Mouse (Mus musculus) cerebral cortex, adult 2 months (tissue): ENCODE results near the gene Bcar3.

Source experiments
- WGBS: fragments of 180-500 bp; shearing (Covaris S2); methylation state at CpG from one replicate; pipeline ENCODE4 v1.1.7; 2018; 5-methylcytosine and 5-hydroxymethylcytosine counted together

Bcar3 gene

DNA sequence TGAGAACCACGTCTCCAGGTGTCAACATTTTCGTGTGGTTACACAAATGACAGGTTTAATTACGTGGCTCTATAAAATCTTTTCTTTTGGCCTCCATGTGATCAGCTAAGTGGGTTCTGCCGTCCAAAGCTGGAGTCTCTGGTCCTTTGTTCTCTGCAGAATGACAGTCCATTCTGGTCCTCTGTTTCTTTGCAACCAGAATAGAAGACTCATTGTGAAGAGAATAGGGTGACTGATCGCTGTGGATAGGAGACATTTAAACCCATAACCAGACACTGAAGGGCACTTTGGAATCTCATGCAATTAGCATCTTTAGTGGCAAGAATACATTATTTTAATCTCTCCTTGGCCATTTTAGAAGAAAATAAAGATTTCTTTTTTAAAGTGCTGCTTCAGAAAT is 187.1 kb downstream of the Bcar3 start:
- 29% methylated on average over 5 of the region's 5 CpGs for WGBS

DNA sequence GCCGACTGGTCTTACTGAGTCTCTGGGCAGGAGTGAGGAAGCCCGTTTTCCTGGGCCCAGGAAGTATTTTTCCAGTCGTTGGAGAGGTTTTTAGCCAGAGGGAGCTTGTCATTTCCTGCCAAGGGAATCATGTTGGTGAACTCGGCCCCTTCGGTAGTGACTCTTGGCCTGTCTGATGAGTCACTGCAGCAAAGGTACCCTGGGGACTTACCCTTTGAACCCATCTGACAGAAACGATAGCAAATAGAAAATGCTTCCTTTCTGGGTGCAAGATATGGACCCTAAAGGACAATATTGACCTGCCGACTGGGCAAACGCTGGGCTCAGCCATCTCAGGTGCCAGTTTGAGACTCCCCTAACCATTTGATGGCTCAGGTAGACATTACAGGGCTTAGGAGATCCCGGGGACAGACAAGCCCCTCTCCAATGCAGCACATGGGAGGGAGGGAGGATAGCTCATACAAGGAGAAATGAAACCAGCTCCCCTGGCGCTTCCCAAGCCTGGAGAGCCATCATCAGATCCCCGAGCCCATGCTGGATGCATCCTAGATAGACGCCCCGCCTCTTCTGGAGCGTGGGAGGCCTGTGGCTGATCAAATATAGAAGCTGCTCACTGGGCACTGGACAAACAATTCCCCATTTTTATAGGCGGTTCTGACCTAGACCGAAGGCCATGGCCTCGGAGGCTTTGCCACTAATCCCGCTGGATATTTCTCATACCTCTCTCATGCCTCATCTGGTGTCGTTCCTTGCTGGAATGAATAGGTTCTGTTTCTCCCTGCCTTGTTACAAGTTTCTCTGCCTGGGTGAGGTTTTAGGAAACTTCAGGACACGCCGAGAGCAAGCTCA is 188.2 kb downstream of the Bcar3 start:
- 62% methylated on average over 21 of the region's 21 CpGs for WGBS

DNA sequence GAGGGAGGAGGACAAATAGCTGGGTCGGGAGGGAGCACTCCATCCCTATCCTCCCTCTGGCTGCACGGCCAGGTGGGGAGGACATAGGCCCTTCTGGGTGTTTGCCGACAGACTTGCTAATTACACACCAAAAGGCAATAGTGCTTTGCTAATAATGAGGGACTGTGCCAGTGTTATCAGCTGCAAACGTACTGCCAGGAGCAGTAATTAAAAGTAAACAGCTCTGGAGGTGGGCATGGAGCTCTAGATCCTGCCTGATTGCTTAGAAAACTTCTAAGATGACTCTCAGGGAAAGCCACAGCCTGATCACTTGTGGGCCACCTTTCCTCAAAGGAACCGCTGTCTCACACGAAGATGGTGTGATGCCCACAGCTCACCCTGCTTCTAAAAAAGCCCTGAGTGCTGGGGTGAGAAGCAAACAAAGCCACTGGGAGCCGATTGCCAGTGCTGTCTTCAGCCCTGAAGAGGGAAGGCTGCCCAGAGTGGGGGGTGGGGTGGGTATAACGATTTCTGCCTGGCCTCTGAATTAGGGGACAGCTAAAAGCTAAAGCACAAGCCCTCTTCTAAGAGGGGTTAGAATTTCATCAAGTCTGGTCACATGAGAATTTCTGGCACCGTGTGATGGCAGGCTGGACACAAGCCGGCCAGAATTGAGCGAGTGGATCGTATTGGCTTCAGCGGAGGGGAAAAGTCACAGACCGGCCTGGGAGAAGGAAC is 189.3 kb downstream of the Bcar3 start:
- WGBS, result 41% methylated on average over 14 of the region's 14 CpGs

DNA sequence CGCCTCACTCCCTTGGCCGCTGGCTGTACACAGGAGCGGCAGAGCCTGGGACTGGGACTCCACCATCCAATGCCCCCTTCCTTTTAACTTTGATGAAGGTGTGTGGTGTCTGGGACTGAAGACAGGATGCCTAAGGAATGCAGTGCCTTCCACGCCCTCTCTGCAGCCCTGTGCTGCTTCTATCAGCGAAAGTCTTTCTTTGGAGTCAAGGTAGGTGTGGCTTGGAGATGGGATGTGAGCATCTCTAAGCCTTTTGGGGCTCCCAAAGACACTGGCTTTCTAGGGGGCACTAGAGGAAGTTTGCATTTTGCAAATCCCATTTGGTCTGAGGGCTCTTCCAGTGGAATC is 189.8 kb downstream of the Bcar3 start:
- 60% methylated on average over 5 of the region's 5 CpGs for WGBS

DNA sequence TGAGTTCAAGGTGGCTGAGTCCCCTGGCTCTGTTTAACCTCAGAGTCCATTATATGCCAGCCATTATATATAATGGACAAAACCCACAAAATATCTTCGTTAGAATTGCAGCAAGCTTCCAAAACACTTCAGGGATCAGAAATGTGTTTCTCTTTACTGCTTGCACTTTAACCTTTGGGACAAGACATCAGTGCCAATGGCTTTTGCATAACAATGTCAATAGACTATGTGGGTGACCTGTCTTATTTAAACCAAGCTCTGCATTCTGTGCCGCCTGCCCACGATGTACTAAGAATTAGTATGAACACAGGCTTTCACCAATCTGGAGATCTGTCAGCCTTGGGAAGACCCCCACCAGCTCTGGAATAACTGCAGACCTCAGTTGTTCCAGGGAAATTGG is 190.4 kb downstream of the Bcar3 start:
- WGBS, result 37% methylated on average over 3 of the region's 3 CpGs

DNA sequence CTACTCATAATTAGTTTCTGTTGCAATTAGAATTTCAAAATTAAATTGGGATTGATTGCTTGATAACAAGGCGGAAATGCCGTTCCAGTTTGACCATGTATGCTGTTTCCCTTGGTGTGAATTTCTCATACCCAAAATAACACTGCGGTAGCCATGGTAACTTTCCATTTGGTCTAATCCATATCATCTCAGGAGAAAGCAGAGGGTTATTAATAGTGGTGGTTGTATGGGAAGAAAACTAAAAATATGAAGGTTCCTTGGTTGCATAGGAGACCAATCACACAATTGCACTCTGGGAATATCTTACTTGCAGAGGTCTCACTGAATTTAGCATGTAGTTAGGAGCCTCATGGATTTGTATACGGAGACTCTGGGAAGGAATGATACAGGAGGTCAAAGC is 191.8 kb downstream of the Bcar3 start:
- WGBS, result 43% methylated on average over 4 of the region's 4 CpGs

DNA sequence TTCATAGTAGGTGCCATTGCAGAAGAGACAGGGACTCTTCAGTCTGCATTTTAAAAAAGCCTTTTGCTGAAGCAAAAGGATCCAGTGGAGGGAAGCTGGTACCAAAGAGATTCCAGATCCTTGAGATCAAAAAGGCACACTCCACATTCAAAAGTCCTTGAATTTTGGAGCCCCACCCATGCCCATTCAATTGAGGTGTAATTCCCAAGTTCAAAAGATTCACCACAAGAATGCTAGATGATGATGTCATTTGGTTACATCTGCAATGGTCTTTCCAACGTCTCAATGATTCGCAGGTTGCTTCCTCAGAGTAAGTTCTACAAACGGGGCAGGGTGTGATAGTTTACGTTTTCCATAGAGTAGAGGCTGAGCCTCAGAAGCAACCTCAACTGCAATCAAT is 192.3 kb downstream of the Bcar3 start:
- WGBS, result 64% methylated on average over 4 of the region's 4 CpGs

DNA sequence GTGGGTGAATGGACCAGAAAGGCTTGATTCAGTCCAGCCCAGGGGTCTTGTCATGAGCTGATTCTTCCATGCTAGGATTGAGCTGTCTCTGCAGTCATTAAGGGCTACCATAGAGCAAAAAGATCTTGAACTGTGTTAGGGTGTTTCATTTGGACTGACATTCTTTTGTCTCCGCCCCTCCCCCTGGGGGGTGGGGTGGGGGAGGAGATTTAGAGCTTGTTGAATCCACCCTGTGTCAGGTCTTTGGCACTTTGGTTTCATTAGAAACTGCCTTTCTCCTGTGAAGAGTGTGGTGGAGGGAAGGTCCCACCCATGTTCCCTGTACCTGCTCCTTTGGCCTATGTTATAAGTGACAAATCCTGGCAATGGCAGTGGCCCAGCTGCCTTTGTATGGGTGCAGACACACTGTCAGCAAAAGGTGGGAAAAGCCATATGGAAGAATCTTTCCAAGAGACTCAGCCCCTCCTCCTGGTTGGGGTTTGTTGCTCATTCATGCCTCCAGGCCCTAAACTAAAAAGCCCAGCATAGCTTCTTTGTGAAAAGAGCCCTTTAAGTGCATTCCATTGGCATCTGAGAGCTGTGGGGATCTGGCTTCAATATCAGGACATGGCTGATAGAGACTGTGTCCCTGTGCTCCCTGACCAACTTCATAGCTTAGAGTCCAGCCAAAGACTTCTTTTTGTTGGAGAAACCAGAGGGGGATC is 194.3 kb downstream of the Bcar3 start:
- 61% methylated on average over 1 of the region's 1 CpGs for WGBS

DNA sequence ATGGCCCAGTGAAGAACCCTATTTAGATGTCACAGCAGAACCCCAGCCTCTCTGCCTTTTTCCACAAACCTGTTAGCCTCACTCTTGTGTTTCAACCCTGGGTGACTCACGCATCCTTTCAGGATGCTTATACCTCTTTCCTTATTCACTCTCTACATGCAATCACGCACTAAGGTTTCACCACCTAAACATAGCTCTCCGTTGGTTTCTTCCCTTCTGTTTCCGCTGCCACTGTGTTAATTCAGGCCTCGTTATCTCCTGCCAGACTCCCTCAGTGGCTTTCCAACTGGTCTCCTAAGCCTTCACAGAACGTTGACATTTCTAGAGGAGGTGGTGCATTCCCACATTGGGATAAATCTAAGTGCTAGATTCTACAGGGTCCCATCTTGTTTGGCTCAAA is 196.6 kb downstream of the Bcar3 start:
- WGBS, result 47% methylated on average over 6 of the region's 6 CpGs

DNA sequence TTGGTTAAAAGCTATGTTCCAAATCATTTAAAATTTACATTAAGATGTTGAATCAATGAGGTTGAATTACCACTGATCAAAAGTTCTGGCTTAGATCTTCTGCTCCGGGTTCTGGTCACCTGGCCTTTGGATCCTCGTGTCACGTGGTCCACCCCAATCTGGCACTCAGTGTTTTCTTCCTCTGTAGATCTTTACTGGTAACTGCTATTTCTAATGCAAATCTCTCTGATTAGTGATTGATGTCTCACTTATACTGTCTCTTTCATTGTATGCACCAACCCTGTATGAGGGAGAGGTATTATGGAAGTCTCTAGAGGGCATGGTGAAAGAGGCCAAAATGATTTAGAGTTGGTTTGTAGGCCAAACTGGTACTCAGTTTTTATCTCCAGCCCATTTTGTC is 198.1 kb downstream of the Bcar3 start:
- 85% methylated on average over 3 of the region's 3 CpGs for WGBS

DNA sequence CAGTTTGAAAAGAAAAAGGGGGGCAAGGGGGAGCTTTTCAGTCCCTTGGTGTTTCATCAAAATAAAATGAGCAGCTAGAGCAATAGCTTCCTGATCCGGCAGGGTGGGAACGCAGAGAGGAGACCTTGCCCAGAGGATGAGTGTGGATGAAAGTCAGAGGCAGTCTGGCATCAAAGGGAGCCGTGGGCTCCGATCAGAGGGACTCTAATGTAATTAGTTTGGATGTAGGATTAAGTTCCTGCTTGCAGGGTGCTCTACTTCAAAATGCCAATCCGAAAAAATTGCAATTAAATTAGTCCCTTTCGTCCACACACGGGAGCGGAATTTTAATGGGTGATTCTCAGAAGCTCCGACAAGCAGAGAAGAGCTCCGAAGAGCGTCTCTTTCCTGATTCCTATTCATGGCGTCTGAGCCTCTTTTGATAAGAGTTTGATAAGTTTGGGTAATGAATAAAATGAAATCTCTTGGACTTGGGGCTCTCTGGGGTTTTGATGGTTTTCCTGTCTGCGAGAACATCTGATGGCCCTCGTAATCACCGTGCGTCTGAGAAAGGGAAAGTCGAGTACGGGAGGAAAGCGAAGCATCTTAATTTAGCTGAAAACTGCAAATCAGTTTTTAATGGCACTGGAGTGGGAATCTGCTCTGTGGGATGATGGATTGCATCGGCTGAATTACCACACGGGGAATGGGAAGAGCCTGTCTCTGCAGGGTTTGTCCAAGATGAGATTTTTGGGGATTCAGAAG is 199.1 kb downstream of the Bcar3 start:
- 23% methylated on average over 21 of the region's 21 CpGs for WGBS

DNA sequence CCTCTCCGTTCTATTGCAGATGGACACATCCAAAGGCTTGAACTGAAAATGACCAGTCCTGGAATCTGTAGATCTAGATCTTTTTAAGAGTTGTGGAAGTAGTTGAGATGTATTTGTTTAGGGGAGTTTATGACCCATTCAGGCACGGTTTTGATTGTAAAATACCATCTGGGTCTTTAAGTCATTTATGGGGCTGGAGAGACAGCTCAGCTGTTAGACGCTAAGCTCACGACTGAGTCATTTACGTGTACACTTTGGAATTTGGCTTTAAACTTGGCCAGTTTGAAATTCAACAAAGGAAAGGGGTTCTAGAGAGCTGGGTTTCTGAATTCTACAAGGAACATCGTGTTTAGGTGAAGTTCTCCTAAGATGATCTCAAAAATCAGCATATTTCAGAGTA is 200.8 kb downstream of the Bcar3 start:
- WGBS, result 78% methylated on average over 6 of the region's 6 CpGs

DNA sequence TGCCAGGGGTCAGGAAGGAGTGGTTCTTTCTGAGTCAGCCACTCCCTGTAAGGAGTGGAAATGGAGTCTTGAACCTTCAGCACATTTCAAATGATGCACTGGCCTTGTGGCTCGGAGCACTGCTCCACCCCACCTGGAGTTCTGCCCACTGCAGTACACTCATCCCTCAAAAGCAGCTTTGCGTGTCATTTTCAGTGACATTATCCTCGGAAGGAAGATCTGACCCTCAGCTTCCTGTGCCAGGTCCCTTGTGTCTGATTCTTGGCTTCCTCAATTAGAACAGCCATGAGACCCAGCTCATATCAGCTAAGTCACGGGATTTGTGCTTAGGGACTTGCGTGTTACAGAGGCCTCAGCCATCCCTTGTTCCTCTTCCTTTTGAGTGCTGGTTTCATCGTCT is 203.9 kb downstream of the Bcar3 start:
- WGBS, result 83% methylated on average over 6 of the region's 6 CpGs

DNA sequence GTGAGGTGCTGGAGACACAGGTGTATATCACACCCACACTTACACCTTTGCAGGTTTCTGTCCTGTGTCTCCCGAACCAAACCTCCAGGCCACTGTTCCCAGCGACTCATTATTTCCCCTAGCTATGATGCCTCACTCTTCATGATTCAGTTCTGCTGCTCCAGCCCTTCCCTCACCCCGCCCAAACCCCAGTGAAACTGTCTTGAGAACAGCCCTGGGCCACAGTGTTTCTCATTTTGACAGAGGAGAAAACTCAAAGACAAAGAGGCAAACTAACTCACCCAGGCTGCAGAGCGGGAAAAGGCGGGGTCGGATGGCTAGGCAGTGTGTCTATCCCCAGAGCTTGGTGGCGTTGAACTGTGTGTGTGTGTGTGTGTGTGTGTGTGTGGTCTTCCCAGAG is 204.6 kb downstream of the Bcar3 start:
- 91% methylated on average over 7 of the region's 7 CpGs for WGBS

DNA sequence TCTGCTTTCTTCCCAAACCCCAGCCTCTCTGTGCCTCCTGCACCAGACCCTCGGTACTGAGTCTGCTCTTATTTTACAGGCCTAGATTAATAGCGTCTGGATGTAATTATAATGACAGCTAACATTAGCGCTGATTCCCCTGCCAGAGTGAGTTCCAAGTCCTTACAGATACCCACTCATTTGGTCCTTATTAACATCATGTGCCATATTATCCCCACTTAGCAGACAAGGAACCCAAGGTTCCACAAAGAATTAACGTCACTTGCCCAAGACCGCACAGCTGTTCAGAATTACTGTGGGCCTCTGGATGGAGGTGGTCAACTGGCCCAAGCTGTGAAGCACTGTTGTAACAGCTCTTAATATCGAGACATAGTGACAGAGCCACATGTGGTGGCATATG is 205.7 kb downstream of the Bcar3 start:
- WGBS, result 82% methylated on average over 6 of the region's 6 CpGs

DNA sequence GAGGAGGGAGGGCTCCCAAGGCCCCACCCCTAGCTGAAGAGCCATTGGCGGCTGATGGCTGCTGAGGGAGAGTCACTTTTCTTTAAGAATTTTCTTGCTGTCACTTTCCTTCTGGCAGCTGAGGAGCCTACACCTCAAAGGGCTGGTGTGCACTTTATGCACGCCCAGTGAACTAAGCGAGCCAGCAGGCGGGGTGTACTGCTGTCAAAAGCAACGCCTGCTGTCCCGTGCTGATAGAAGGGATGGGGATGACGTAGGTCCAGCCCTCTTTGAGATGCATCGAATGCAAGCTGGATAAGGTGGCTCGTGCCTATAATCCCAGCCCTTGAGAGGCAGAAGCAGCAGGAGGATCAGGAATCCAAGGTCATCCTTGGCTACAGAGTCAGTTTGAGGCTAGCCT is 207.0 kb downstream of the Bcar3 start:
- 79% methylated on average over 9 of the region's 9 CpGs for WGBS

DNA sequence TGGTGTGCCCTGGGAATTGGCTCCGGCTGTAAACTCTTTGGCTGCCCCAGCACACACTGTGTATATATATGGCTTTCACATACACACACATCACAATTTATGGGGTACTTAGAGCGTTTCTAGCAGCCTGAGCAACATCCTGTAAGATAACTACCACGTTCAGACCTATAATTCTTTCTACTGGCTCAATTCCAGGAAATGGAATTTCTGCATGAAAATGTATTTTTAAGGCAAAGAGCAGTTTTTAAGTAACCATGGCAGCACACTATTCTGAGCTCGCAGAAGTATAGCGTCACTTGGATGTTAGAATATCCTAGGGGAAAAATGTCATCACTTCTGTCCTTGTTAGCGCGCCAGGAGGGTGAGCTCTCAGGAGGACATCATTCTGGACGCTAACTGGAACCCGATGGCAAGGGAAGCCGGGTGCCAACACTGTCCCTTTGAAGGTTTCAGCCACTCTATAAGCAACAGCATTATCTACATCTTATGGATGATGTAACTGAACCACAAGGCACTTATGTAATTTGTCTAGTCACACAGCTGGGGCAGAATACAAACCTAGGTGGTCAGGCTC is 212.5 kb downstream of the Bcar3 start:
- 45% methylated on average over 10 of the region's 10 CpGs for WGBS

DNA sequence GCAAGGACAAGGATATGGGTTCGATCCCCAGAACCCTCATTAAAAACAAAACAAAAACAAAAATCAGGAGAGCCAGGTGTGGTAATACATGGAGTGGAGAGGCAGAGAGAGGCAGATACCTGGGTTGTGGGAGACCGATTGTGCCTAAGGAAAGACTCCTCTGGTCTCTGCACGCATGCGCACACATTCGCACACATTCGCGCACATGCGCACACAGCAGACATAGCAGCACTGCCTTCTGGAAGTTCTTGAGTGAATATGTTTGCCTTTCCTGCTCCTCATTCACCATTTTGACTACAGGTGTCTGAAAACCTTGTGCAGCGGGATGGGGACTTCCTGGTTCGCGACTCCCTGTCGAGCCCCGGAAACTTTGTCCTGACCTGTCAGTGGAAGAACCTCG is 213.9 kb downstream of the Bcar3 start:
- WGBS, result 94% methylated on average over 14 of the region's 14 CpGs

DNA sequence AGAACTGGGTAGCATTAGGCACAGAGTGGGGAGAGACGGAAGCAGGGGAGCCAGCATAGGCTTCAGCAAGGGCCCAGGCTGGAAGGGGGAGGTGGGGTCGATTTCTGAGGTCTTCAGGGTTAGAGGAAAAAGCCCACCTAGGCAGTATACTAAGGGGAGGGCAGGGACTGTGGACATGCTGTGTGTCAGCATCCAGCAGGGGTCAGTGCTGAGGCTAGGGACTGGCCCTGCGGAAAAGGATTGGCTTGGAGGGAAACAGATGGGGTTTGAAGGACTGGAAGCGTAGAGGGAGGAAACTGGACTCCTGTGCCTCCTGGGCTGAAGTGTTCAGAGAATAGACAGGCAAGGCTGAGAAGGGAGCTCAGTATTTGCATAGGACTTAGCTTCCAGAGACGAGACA is 215.1 kb downstream of the Bcar3 start:
- WGBS, result 32% methylated on average over 5 of the region's 5 CpGs

DNA sequence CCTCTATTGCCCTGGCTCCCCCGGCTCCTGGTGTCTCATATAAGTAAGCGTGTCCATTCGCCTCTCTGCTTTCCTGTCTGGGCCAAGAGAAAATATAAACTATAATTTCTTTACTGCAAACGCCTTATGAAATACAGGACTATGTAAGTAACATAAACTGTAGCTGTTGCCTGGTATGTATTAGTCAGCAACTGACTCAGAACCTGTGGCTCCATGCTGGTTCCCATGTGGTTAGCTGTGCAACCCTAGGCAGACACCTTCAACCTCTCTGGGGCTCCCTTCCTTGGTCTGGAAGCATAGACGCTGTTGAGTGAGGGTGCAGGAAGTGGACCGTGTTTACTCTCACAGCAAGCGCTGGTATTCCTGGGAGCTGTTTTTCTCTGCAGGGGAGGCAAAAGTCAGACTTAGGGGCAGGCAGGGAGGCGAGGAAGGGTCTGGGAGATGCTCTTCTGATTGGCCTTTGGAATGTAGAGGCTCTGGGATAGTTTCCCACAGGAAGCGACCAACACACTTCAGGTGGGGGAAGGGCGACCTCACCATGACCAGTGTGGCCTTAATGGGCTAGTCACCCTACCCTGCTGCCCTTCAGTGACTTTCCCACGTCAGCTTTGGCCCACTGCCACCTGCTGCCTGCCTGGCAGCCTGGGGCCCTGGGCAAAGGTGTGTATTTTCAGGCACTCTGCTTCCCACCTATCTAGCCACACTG is 215.8 kb downstream of the Bcar3 start:
- 57% methylated on average over 11 of the region's 11 CpGs for WGBS

DNA sequence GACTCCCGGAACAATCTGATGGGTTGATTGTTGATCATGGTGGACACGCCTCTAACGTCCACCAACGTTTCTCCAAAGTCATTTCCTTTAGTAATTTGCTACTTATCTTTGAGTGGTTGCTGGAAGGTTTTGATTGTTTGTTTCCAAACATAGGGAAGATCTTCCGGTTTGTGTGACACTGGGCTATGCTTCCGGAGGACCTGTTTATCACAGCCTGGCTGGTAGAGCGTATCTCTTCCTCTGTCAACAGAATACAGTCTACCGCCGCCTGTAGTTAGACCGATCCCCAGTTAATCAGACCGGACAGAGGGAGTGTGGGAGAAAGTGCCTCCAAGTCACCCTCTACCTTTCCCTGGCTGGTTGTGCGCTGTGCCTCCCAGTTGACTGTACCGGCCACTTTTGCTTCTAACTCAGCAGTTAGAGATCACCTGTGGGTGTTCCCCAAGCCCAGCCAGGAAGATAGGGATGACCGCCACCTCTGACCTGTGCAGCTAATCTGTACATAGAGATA is 216.4 kb downstream of the Bcar3 start:
- WGBS, result 78% methylated on average over 14 of the region's 14 CpGs
